Mouse (Mus musculus): Measurements from ENCODE around the gene Prkce.

DNA sequence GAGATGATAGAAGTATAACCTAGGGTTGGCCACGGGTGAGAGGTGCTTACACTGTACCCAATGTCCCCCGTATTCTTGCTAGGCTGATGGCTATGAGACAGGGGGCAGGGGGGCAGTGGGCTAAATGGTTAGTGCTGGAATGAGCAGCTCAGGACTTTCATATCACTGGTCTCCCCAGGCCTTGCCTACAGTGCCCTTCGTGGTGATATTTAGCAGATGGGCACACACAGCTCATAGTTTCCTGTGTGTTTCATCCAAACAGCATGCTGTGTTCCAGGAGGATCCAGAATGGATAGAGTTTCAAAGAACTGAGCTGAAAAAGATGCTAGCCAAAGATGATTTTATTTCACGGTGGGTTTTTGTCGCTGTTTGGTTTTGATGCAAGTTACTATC, 241.0 kb downstream of the Prkce start:
- TF ChIP-seq CTCF (IDR thresholded peaks at IDR 0.05; ENCODE audit: low read depth, low read length) (no peak), POLR2AphosphoS5 (IDR thresholded peaks at IDR 0.05; ENCODE audit: insufficient replicate concordance, low read depth, low read length) (no peak), GATA1 (IDR thresholded peaks at IDR 0.05; ENCODE audit: borderline replicate concordance, low read length) (no peak)

All from G1E (cell line).